Mouse (Mus musculus) cerebellum, adult 2 months (tissue): ENCODE measurements at regions not wholly inside any gene's neighbourhood (a gene's known extent, or its start where the extent isn't known, plus 50 kb on each side); places are given as distances from the start of the nearest gene placed in this dataset.

Experiments
- CTCF ChIP-seq: fragments of 200-500 bp; IDR thresholded peaks from 2 replicates; pipeline ENCODE4 v1.5.1; 2011; ENCODE audit warnings: low read depth, mild to moderate bottlenecking, control low read depth, low read length, moderate library complexity, borderline replicate concordance; ENCODE audit not compliant: insufficient read depth
- POLR2A ChIP-seq: fragments of 200-500 bp; IDR thresholded peaks from 2 replicates; pipeline ENCODE4 v1.6.1; 2011; ENCODE audit warnings: low read length, control low read depth, borderline replicate concordance; ENCODE audit not compliant: insufficient read depth

GRCm38 (mm10) chr1:30460295-30460958, 413.3 kb downstream of the Phf3 start:
- no peak for TF ChIP-seq CTCF
- TF ChIP-seq POLR2A, result no peak
